Mouse (Mus musculus) intestine, postnatal 0 days (tissue): ENCODE data around the gene Tgm6. TPM values are rescaled to one million over a fixed set of nuclear protein-coding genes. Genes with fewer than 3 reads are reported as not detected.

ENCODE experiments used
- ATAC-seq: fragments of 200-750 bp; cut with Nextera tagmentation; 2 replicates; pipeline ENCODE4 v1.8.0; 2017; ENCODE audit warnings: mild to moderate bottlenecking, moderate TSS enrichment, moderate library complexity
- H3K27ac ChIP-seq: fragments of 300-500 bp; sonication (generic); 2 replicates; pipeline ENCODE4 v1.5.1; 2014; ENCODE audit warnings: mild to moderate bottlenecking, low read depth, low read length, moderate library complexity
- H3K27me3 ChIP-seq: fragments of 300-500 bp; sonication (generic); replicated peaks from 2 replicates; pipeline ENCODE4 v1.6.1; 2014; ENCODE audit warnings: low read length, mixed read lengths; ENCODE audit not compliant: control insufficient read depth, insufficient read depth
- H3K36me3 ChIP-seq: fragments of 300-500 bp; sonication (generic); 2 replicates; pipeline ENCODE4 v1.6.1; 2014; ENCODE audit warnings: mild to moderate bottlenecking, moderate library complexity; ENCODE audit not compliant: control insufficient read depth, insufficient read depth
- H3K4me1 ChIP-seq: fragments of 300-500 bp; sonication (generic); replicated peaks from 2 replicates; pipeline ENCODE4 v1.6.1; 2014; ENCODE audit warnings: antibody characterized with exemption, low read length, mixed read lengths; ENCODE audit not compliant: control insufficient read depth, insufficient read depth
- H3K4me2 ChIP-seq: fragments of 300-500 bp; sonication (generic); replicated peaks from 2 replicates; pipeline ENCODE4 v1.6.1; 2014; ENCODE audit warnings: low read depth, mild to moderate bottlenecking, moderate library complexity
- H3K4me3 ChIP-seq: fragments of 300-500 bp; sonication (generic); 2 replicates; pipeline ENCODE4 v1.5.1; 2014; ENCODE audit warnings: low read depth, low read length
- H3K9ac ChIP-seq: fragments of 300-500 bp; sonication (generic); 2 replicates; pipeline ENCODE4 v1.6.1; 2014; ENCODE audit warnings: mild to moderate bottlenecking, low read depth, low read length
- H3K9me3 ChIP-seq: fragments of 300-500 bp; sonication (generic); 2 replicates; pipeline ENCODE4 v1.6.1; 2016; ENCODE audit warnings: mixed run types; ENCODE audit not compliant: control insufficient read depth
- CTCF ChIP-seq: sonication (generic); IDR thresholded peaks from 2 replicates; pipeline ENCODE4 v1.5.1; 2016; ENCODE audit warnings: low read depth, mild to moderate bottlenecking, control low read depth, antibody characterized with exemption, moderate library complexity
- WGBS: fragments of 180-500 bp; shearing (Covaris S2); extraction: QIAGEN DNeasy Blood & Tissue Kit; methylation state at CpG from one replicate; pipeline ENCODE4 v1.1.7; 2014; 5-methylcytosine and 5-hydroxymethylcytosine counted together
- polyA plus RNA-seq: library from polyadenylated mRNA; unstranded; fragments of >200 nt; fragmentation: Nextera tagmentation; extraction: Ambion mirVana; gene quantifications from 2 replicates; pipeline ENCODE4 v1.2.1, GENCODE M21; 2015

Gene Tgm6
- polyA plus RNA-seq, 1 experiment from 2014 or later, result not detected

- 78% methylated on average over 3 of the region's 3 CpGs for WGBS
- no peaks in the 10 kb centered on the region for H3K27me3 ChIP-seq
- H3K4me2 ChIP-seq, result no peak overlapping the region
- H3K9me3 ChIP-seq, result no peaks in the 10 kb centered on the region
- no peak overlapping the region for H3K4me3 ChIP-seq
- ATAC-seq, result no peak
- no peaks in the 10 kb centered on the region for H3K4me1 ChIP-seq
- no peak for TF ChIP-seq CTCF
- H3K36me3 ChIP-seq, result no peaks in the 10 kb centered on the region
- H3K9ac ChIP-seq, result no peak overlapping the region
- no peak overlapping the region for H3K27ac ChIP-seq
Measured at GRCm38 (mm10) chr2:130155171-130155570, 43.0 kb downstream of the Tgm6 start.

- no peak overlapping the region for H3K9ac ChIP-seq
- no peak overlapping the region for H3K4me2 ChIP-seq
- no peaks in the 10 kb centered on the region for H3K36me3 ChIP-seq
- no peak for TF ChIP-seq CTCF
- no peak overlapping the region for H3K27ac ChIP-seq
- no peak overlapping the region for H3K4me3 ChIP-seq
- no peaks in the 10 kb centered on the region for H3K9me3 ChIP-seq
- no peak for ATAC-seq
- no peaks in the 10 kb centered on the region for H3K4me1 ChIP-seq
- no peaks in the 10 kb centered on the region for H3K27me3 ChIP-seq
Measured at GRCm38 (mm10) chr2:130155851-130156250, 43.6 kb downstream of the Tgm6 start.

GRCm38 (mm10) chr2:130157231-130158087 lies 45.2 kb downstream of the Tgm6 start:
- 76% methylated on average over 14 of the region's 14 CpGs for WGBS
- Histone ChIP-seq H3K4me3 (no peak overlapping the region), H3K27ac (no peak overlapping the region), H3K27me3 (no peaks in the 10 kb centered on the region), H3K4me1 (no peaks in the 10 kb centered on the region), H3K9me3 (no peaks in the 10 kb centered on the region), H3K36me3 (no peaks in the 10 kb centered on the region), H3K9ac (no peak overlapping the region), H3K4me2 (no peak overlapping the region)
- ATAC-seq, result no peak
- no peak for TF ChIP-seq CTCF

- no peak overlapping the region for H3K4me3 ChIP-seq
- H3K4me2 ChIP-seq, result no peak overlapping the region
- no peaks in the 10 kb centered on the region for H3K36me3 ChIP-seq
- H3K27ac ChIP-seq, result no peak overlapping the region
- TF ChIP-seq CTCF, result no peak
- H3K4me1 ChIP-seq, result no peaks in the 10 kb centered on the region
- no peak overlapping the region for H3K9ac ChIP-seq
- no peak for ATAC-seq
- H3K27me3 ChIP-seq, result no peaks in the 10 kb centered on the region
- H3K9me3 ChIP-seq, result no peaks in the 10 kb centered on the region
- 59% methylated on average over 4 of the region's 4 CpGs for WGBS
Measured at GRCm38 (mm10) chr2:130158088-130158437, 45.8 kb downstream of the Tgm6 start.

- H3K27ac ChIP-seq, result no peak overlapping the region
- H3K9me3 ChIP-seq, result no peaks in the 10 kb centered on the region
- H3K27me3 ChIP-seq, result no peaks in the 10 kb centered on the region
- no peak for ATAC-seq
- no peak overlapping the region for H3K4me3 ChIP-seq
- 66% methylated on average over 5 of the region's 5 CpGs for WGBS
- H3K4me1 ChIP-seq, result no peaks in the 10 kb centered on the region
- TF ChIP-seq CTCF, result no peak
- H3K9ac ChIP-seq, result no peak overlapping the region
- H3K4me2 ChIP-seq, result no peak overlapping the region
- H3K36me3 ChIP-seq, result 0 out of 2 replicates have a peak, but pooled peaks cover 6% of the 10 kb centered on the region
Measured at GRCm38 (mm10) chr2:130162701-130163100, 50.5 kb downstream of the Tgm6 start.

- H3K9ac ChIP-seq, result no peak overlapping the region
- 73% methylated on average over 9 of the region's 9 CpGs for WGBS
Measured at GRCm38 (mm10) chr2:130166311-130167214, 54.3 kb downstream of the Tgm6 start.

More at GRCm38 (mm10) chr2:130166311-130167214, 54.3 kb downstream of the Tgm6 start:
- H3K27me3 ChIP-seq, result no peaks in the 10 kb centered on the region
- H3K4me1 ChIP-seq, result no peaks in the 10 kb centered on the region
- no peak for ATAC-seq
- TF ChIP-seq CTCF, result peak; percentile 68
- no peak overlapping the region for H3K4me2 ChIP-seq
- H3K27ac ChIP-seq, result no peak overlapping the region
- peaks cover 32% of the 10 kb centered on the region for H3K36me3 ChIP-seq
- H3K9me3 ChIP-seq, result no peaks in the 10 kb centered on the region
- H3K4me3 ChIP-seq, result no peak overlapping the region
